Mouse (Mus musculus): ENCODE results near the gene Acsm3. TPM values are rescaled to one million over a fixed set of nuclear protein-coding genes. Genes with fewer than 3 reads are reported as not detected.

Acsm3 gene
- polyA plus RNA-seq (2014; fragmentation: Illumina TruSeq; extraction: RNeasy Lipid Tissue Mini Kit (QIAGEN cat#74804); ENCODE audit: low read depth, low replicate concordance): 137 TPM

DNA sequence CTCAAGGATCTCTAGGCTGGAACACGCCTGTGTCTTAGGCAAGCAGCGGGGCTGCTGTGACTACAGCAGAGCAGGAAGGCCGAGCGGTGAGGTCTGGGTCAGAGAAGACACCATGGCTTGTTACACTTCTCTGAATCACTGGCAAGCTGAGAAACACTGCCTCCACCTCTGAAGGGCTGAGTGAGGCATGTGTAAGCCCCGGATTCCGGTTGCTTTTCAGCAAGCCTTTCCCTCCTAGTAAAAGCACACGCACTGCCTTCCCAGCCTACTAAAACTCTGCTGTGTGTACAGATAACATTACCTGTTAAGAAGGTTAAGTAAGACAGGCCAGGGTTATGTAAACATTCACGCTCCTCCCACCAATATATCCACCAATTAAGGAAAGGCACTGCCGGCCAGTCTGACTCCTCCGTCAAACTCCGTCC is at the start of gene Acsm3:
Gene Acsm3, plus strand, starts transcription at position 397 of the 425 bp plus-strand sequence.

DNA sequence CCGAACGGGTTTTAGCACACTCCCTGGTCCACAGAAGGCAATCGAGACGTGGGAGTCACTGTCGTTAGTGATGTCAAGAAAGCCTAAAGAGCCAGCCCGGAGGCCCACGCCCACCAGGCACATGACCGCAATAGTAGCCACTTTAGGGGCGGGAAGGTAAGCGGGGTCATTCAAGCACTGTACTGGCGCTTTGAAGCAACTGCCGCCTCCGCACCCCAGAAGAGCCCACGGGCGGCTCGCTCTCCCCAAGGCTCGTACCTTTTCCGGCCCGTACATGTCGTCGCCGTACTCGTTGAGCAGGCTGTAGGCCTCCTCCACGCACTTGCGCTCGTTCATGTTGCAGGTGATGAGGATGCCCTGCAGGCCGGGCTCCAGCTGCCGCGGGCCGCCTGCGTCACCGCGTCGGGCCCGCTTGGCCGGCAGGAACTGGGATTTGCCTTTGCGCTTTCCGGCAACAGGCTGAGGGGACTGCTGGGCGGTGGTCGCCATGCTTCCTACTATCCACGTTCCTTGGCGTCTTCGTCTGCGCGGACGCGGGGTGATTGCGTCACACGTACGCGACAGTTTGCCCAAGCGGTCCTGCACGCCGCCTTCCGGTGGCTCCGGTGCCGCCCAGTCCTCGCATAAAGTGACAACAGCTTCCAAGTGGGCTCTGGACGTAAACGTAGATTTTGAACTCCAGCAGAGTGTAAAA is 40.3 kb upstream of the Acsm3 start, which contains the start of gene Thumpd1:
Gene Thumpd1, minus strand, starts transcription at position 546 of the 694 bp plus-strand sequence.

GRCm38 (mm10) chr7:119793586-119794250 is 33.0 kb downstream of the Acsm3 start, which contains the start of the genes Rexo5 and Eri2:
TSS of gene Rexo5 (plus strand) at chr7:119794006.
TSS of gene Eri2 (minus strand) at chr7:119794058.

Other genes starting within 250 kb of the Acsm3 start
- gene Acsm5, start 241.5 kb upstream of the Acsm3 start, polyA plus RNA-seq (2014; fragmentation: Illumina TruSeq; extraction: RNeasy Lipid Tissue Mini Kit (QIAGEN cat#74804); ENCODE audit: low read depth, low replicate concordance): 1.1 TPM
- not detected for gene Pdilt, start 237.4 kb upstream of the Acsm3 start, polyA plus RNA-seq (2014; fragmentation: Illumina TruSeq; extraction: RNeasy Lipid Tissue Mini Kit (QIAGEN cat#74804); ENCODE audit: low read depth, low replicate concordance)
- not detected for gene Acsm2, start 206.6 kb upstream of the Acsm3 start, polyA plus RNA-seq (2014; fragmentation: Illumina TruSeq; extraction: RNeasy Lipid Tissue Mini Kit (QIAGEN cat#74804); ENCODE audit: low read depth, low replicate concordance)
- gene Acsm1, start 153.9 kb upstream of the Acsm3 start, polyA plus RNA-seq (2014; fragmentation: Illumina TruSeq; extraction: RNeasy Lipid Tissue Mini Kit (QIAGEN cat#74804); ENCODE audit: low read depth, low replicate concordance): not detected
- not detected for gene Acsm4, start 70.9 kb upstream of the Acsm3 start, polyA plus RNA-seq (2014; fragmentation: Illumina TruSeq; extraction: RNeasy Lipid Tissue Mini Kit (QIAGEN cat#74804); ENCODE audit: low read depth, low replicate concordance)
- 66.9 TPM for gene Thumpd1, start 40.1 kb upstream of the Acsm3 start, polyA plus RNA-seq (2014; fragmentation: Illumina TruSeq; extraction: RNeasy Lipid Tissue Mini Kit (QIAGEN cat#74804); ENCODE audit: low read depth, low replicate concordance)
- 14.9 TPM for gene Rexo5, start 33.1 kb downstream of the Acsm3 start, polyA plus RNA-seq (2014; fragmentation: Illumina TruSeq; extraction: RNeasy Lipid Tissue Mini Kit (QIAGEN cat#74804); ENCODE audit: low read depth, low replicate concordance)
- 24.7 TPM for gene Eri2, start 33.1 kb downstream of the Acsm3 start, polyA plus RNA-seq (2014; fragmentation: Illumina TruSeq; extraction: RNeasy Lipid Tissue Mini Kit (QIAGEN cat#74804); ENCODE audit: low read depth, low replicate concordance)
- gene Lyrm1, start 134.9 kb downstream of the Acsm3 start, polyA plus RNA-seq (2014; fragmentation: Illumina TruSeq; extraction: RNeasy Lipid Tissue Mini Kit (QIAGEN cat#74804); ENCODE audit: low read depth, low replicate concordance): 15.5 TPM
- gene Dcun1d3, start 135.4 kb downstream of the Acsm3 start, polyA plus RNA-seq (2014; fragmentation: Illumina TruSeq; extraction: RNeasy Lipid Tissue Mini Kit (QIAGEN cat#74804); ENCODE audit: low read depth, low replicate concordance): 24.4 TPM